Mouse (Mus musculus) kidney, embryonic 15.5 days (tissue): ENCODE measurements around the gene Ankrd11. TPM values are rescaled to one million over a fixed set of nuclear protein-coding genes. Genes with fewer than 3 reads are reported as not detected.

ENCODE experiments used
- ATAC-seq: fragments of 200-750 bp; cut with Nextera tagmentation; replicated peaks from 2 replicates; pipeline ENCODE4 v1.8.0; 2017; ENCODE audit warnings: moderate TSS enrichment; ENCODE audit not compliant: low FRiP score
- H3K27ac ChIP-seq: fragments of 300-500 bp; sonication (generic); 2 replicates; pipeline ENCODE4 v1.5.1; 2015; ENCODE audit warnings: mild to moderate bottlenecking, inconsistent platforms
- H3K27me3 ChIP-seq: fragments of 300-500 bp; sonication (generic); 2 replicates; pipeline ENCODE4 v1.6.1; 2015; ENCODE audit warnings: inconsistent platforms
- H3K36me3 ChIP-seq: fragments of 300-500 bp; sonication (generic); 2 replicates; pipeline ENCODE4 v1.6.1; 2015; ENCODE audit warnings: inconsistent platforms
- H3K4me1 ChIP-seq: fragments of 300-500 bp; sonication (generic); 2 replicates; pipeline ENCODE4 v1.6.1; 2015; ENCODE audit warnings: inconsistent platforms
- H3K4me2 ChIP-seq: fragments of 300-500 bp; sonication (generic); 2 replicates; pipeline ENCODE4 v1.6.1; 2015; ENCODE audit warnings: moderate library complexity, mild to moderate bottlenecking, inconsistent platforms
- H3K4me3 ChIP-seq: fragments of 300-500 bp; sonication (generic); replicated peaks from 2 replicates; pipeline ENCODE4 v1.5.1; 2015; ENCODE audit warnings: mild to moderate bottlenecking, inconsistent platforms
- H3K9ac ChIP-seq: fragments of 300-500 bp; sonication (generic); 2 replicates; pipeline ENCODE4 v1.6.1; 2015; ENCODE audit warnings: mild to moderate bottlenecking, inconsistent platforms
- H3K9me3 ChIP-seq: fragments of 300-500 bp; sonication (generic); replicated peaks from 2 replicates; pipeline ENCODE4 v1.6.1; 2016; ENCODE audit warnings: inconsistent platforms
- WGBS: fragments of 180-500 bp; shearing (Covaris S2); methylation state at CpG from one replicate; pipeline ENCODE4 v1.1.7; 2015; ENCODE audit warnings: mixed read lengths; 5-methylcytosine and 5-hydroxymethylcytosine counted together
- polyA plus RNA-seq: library from polyadenylated mRNA; unstranded; fragments of >200 nt; fragmentation: Nextera tagmentation; extraction: Ambion mirVana; gene quantifications from 2 replicates; pipeline ENCODE4 v1.2.1, GENCODE M21; 2015

The Ankrd11 gene
- polyA plus RNA-seq, 1 experiment from 2014 or later = 33.5 TPM

DNA sequence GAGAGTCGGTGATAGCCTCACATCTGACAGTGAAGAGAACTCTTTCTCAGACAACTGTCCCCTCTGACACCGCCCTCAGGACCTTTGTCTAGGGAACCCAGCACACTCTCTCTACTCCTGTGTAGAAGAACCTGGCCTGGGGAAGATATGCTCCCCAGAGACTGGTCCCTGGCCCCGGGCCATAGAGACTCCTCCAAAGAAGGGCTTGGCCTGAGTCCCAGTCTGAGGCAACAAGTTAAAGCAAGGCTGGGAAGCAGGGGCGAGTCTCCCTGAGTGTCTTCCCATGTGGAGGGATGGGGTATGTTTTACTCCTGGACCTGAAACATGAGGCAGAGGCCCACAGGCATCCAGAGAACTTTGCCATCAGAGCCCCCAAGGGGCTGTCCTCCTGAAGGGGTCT, 196.4 kb downstream of the Ankrd11 start:
- Histone ChIP-seq H3K4me1 (peaks cover 22% of the 10 kb centered on the region), H3K9ac (no peak overlapping the region), H3K27ac (no peak overlapping the region), H3K9me3 (no peaks in the 10 kb centered on the region), H3K36me3 (no peaks in the 10 kb centered on the region), H3K27me3 (peaks cover 3% of the 10 kb centered on the region; the same call in 1 of the 2 replicates), H3K4me3 (no peak overlapping the region), H3K4me2 (no peak overlapping the region)
- no peak; the same call in 1 of the 2 replicates for ATAC-seq
- 62% methylated on average over 4 of the region's 4 CpGs for WGBS

GRCm38 (mm10) chr8:122844161-122844560, 197.9 kb downstream of the Ankrd11 start:
- H3K4me1 ChIP-seq = peaks cover 18% of the 10 kb centered on the region
- WGBS = 62% methylated on average over 3 of the region's 3 CpGs
- no peak overlapping the region for H3K4me2 ChIP-seq
- no peak for ATAC-seq
- no peak overlapping the region for H3K9ac ChIP-seq
- H3K36me3 ChIP-seq = no peaks in the 10 kb centered on the region
- no peak overlapping the region for H3K4me3 ChIP-seq
- no peak overlapping the region for H3K27ac ChIP-seq
- H3K9me3 ChIP-seq = no peaks in the 10 kb centered on the region
- peaks cover 3% of the 10 kb centered on the region; the same call in 1 of the 2 replicates for H3K27me3 ChIP-seq

- Histone ChIP-seq H3K4me1 (0 out of 2 replicates have a peak, but pooled peaks cover 9% of the 10 kb centered on the region), H3K36me3 (no peaks in the 10 kb centered on the region), H3K9me3 (no peaks in the 10 kb centered on the region), H3K4me3 (no peak overlapping the region), H3K27me3 (no peaks in the 10 kb centered on the region), H3K27ac (0 out of 2 replicates have a peak overlapping the region, but pooled peaks have one; percentile 41), H3K9ac (no peak overlapping the region), H3K4me2 (no peak overlapping the region)
- no peak for ATAC-seq
- 79% methylated on average over 13 of the region's 13 CpGs for WGBS
Observed at GRCm38 (mm10) chr8:122836696-122837095, 205.4 kb downstream of the Ankrd11 start.

DNA sequence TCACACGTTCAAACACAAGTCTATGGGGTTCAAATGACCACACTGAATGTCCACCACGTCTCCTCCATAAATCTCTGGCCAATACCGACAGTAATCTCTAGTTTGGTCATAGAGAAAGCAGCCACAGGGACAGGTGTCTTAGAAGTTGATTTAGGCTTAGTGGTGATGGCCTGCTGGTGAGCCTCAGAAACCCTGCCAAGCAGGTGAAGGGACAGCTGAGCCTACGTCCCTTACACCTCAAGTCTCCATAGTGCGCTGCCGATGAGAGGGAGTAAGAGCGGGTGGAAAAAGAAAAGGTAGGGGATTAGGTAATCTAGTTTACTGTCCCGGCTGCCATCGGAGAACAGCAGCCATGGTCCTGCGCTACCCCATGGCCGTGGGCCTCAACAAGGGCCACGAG, 205.9 kb downstream of the Ankrd11 start:
- Histone ChIP-seq H3K4me1 (0 out of 2 replicates have a peak, but pooled peaks cover 9% of the 10 kb centered on the region), H3K4me3 (no peak overlapping the region), H3K27ac (no peak overlapping the region), H3K9me3 (no peaks in the 10 kb centered on the region), H3K36me3 (no peaks in the 10 kb centered on the region), H3K4me2 (no peak overlapping the region), H3K27me3 (no peaks in the 10 kb centered on the region), H3K9ac (no peak overlapping the region)
- no peak for ATAC-seq
- WGBS = 81% methylated on average over 12 of the region's 12 CpGs

GRCm38 (mm10) chr8:122834971-122835370, 207.1 kb downstream of the Ankrd11 start:
- 0 out of 2 replicates have a peak, but pooled peaks cover 9% of the 10 kb centered on the region for H3K4me1 ChIP-seq
- 33% methylated on average over 8 of the region's 8 CpGs for WGBS
- H3K4me2 ChIP-seq = no peak overlapping the region
- no peak overlapping the region for H3K4me3 ChIP-seq
- no peak; the same call in 1 of the 2 replicates for ATAC-seq
- 0 out of 2 replicates have a peak, but pooled peaks cover 4% of the 10 kb centered on the region for H3K27me3 ChIP-seq
- no peaks in the 10 kb centered on the region for H3K9me3 ChIP-seq
- no peaks in the 10 kb centered on the region for H3K36me3 ChIP-seq
- no peak overlapping the region for H3K27ac ChIP-seq
- H3K9ac ChIP-seq = no peak overlapping the region

- Histone ChIP-seq H3K4me1 (0 out of 2 replicates have a peak, but pooled peaks cover 7% of the 10 kb centered on the region), H3K9me3 (no peaks in the 10 kb centered on the region), H3K27me3 (0 out of 2 replicates have a peak, but pooled peaks cover 4% of the 10 kb centered on the region), H3K27ac (no peak overlapping the region), H3K4me2 (no peak overlapping the region), H3K4me3 (no peak overlapping the region), H3K36me3 (no peaks in the 10 kb centered on the region), H3K9ac (no peak overlapping the region)
- WGBS = 84% methylated on average over 8 of the region's 8 CpGs
- ATAC-seq = no peak
Observed at GRCm38 (mm10) chr8:122834416-122834815, 207.7 kb downstream of the Ankrd11 start.

Other genes starting within 250 kb of the Ankrd11 start
- 2.3 and 3.2 TPM in 2 replicates for gene Cdh15, start 194.3 kb downstream of the Ankrd11 start, polyA plus RNA-seq
- gene Spg7, start 20.7 kb upstream of the Ankrd11 start, polyA plus RNA-seq = 48.9 and 52.5 TPM in 2 replicates
- gene Rpl13, start 60.1 kb upstream of the Ankrd11 start, polyA plus RNA-seq = 1,386 and 1,404 TPM in 2 replicates
- gene Cpne7, start 75.1 kb upstream of the Ankrd11 start, polyA plus RNA-seq = 0.63 and 1.0 TPM in 2 replicates
- 9.5 and 12.7 TPM in 2 replicates for gene Sult5a1, start 116.0 kb upstream of the Ankrd11 start, polyA plus RNA-seq
- 4.4 and 5.5 TPM in 2 replicates for gene Dpep1, start 144.0 kb upstream of the Ankrd11 start, polyA plus RNA-seq
- gene Chmp1a, start 170.5 kb upstream of the Ankrd11 start, polyA plus RNA-seq = 118 and 126 TPM in 2 replicates
- gene Spata33, start 170.6 kb upstream of the Ankrd11 start, polyA plus RNA-seq = 4.2 and 5.5 TPM in 2 replicates
- 33.7 and 34.7 TPM in 2 replicates for gene Cdk10, start 182.6 kb upstream of the Ankrd11 start, polyA plus RNA-seq
- gene Spata2l, start 194.0 kb upstream of the Ankrd11 start, polyA plus RNA-seq = 5.3 and 5.7 TPM in 2 replicates
- gene Zfp276, start 211.9 kb upstream of the Ankrd11 start, polyA plus RNA-seq = 21.2 and 22.7 TPM in 2 replicates
- gene Vps9d1, start 212.1 kb upstream of the Ankrd11 start, polyA plus RNA-seq = 22.2 and 25.0 TPM in 2 replicates